Mouse (Mus musculus) neural tube, embryonic 12.5 days (tissue): Measurements from ENCODE around the gene Mex3a. TPM values are rescaled to one million over a fixed set of nuclear protein-coding genes. Genes with fewer than 3 reads are reported as not detected.
A peak's percentile ranks its signal among the peaks of the same experiment; 100 is the strongest.
"Not testable (repeated sequence)": the region's sequence is repeated elsewhere in the genome, so short reads cannot be mapped to it uniquely, and the experiment has no call there.

Source experiments
- ATAC-seq: fragments of 200-750 bp; cut with Nextera tagmentation; 2 replicates; pipeline ENCODE4 v1.8.0; 2017; ENCODE audit warnings: low read depth, mild to moderate bottlenecking, moderate TSS enrichment, moderate library complexity; ENCODE audit not compliant: low FRiP score
- H3K27ac ChIP-seq: fragments of 300-500 bp; sonication (generic); 2 replicates; pipeline ENCODE4 v1.5.1; 2016
- H3K27me3 ChIP-seq: fragments of 300-500 bp; sonication (generic); replicated peaks from 2 replicates; pipeline ENCODE4 v1.6.1; 2016; ENCODE audit warnings: mild to moderate bottlenecking
- H3K36me3 ChIP-seq: fragments of 300-500 bp; sonication (generic); 2 replicates; pipeline ENCODE4 v1.6.1; 2016; ENCODE audit warnings: mild to moderate bottlenecking
- H3K4me1 ChIP-seq: fragments of 300-500 bp; sonication (generic); 2 replicates; pipeline ENCODE4 v1.6.1; 2016
- H3K4me2 ChIP-seq: fragments of 300-500 bp; sonication (generic); replicated peaks from 2 replicates; pipeline ENCODE4 v1.6.1; 2016; ENCODE audit warnings: mild to moderate bottlenecking
- H3K4me3 ChIP-seq: fragments of 300-500 bp; sonication (generic); 2 replicates; pipeline ENCODE4 v1.5.1; 2016
- H3K9ac ChIP-seq: fragments of 300-500 bp; sonication (generic); 2 replicates; pipeline ENCODE4 v1.6.1; 2016; ENCODE audit warnings: mild to moderate bottlenecking
- H3K9me3 ChIP-seq: fragments of 300-500 bp; sonication (generic); 2 replicates; pipeline ENCODE4 v1.6.1; 2016; ENCODE audit warnings: mild to moderate bottlenecking
- WGBS: fragments of 180-500 bp; shearing (Covaris S2); methylation state at CpG from one replicate; pipeline ENCODE4 v1.1.7; 2016; 5-methylcytosine and 5-hydroxymethylcytosine counted together
- polyA plus RNA-seq: library from polyadenylated mRNA; unstranded; fragments of >200 nt; fragmentation: Nextera tagmentation; extraction: Ambion mirVana; gene quantifications from 2 replicates; pipeline ENCODE4 v1.2.1, GENCODE M21; 2016

The Mex3a gene
- polyA plus RNA-seq, 1 experiment from 2014 or later: 43.3 TPM

- H3K4me3 ChIP-seq: no peak overlapping the region
- no peaks in the 10 kb centered on the region for H3K4me1 ChIP-seq
- WGBS: 95% methylated on average over 10 of the region's 10 CpGs
- H3K4me2 ChIP-seq: no peak overlapping the region
- H3K27me3 ChIP-seq: no peaks in the 10 kb centered on the region
- ATAC-seq: no peak
- no peaks in the 10 kb centered on the region for H3K9me3 ChIP-seq
- H3K27ac ChIP-seq: no peak overlapping the region
- H3K36me3 ChIP-seq: peaks cover 53% of the 10 kb centered on the region
- no peak overlapping the region for H3K9ac ChIP-seq
Observed at GRCm38 (mm10) chr3:88570341-88570740, 38.1 kb downstream of the Mex3a start.

DNA sequence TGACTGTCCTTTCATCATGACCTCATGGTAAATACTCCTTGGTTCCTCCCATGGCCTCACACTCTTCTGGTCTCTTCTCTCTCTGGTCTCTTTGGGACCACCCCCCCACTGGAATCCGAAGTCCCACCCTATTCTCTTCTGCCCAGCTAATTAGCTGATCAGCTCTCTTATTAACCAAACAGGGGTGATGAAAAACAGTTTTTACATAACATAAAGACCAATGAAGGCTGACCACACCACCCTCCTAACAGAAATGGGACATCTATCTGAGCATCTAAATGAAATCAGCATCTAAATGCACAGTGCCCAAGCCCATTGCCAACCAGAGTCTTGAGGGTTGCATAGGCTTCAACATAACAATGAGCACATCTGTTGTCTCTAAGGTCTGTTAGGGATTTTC is 39.7 kb downstream of the Mex3a start:
- Histone ChIP-seq H3K9ac (no peak overlapping the region), H3K9me3 (no peaks in the 10 kb centered on the region), H3K4me2 (no peak overlapping the region), H3K36me3 (peaks cover 38% of the 10 kb centered on the region), H3K27me3 (no peaks in the 10 kb centered on the region), H3K4me3 (no peak overlapping the region), H3K27ac (no peak overlapping the region), H3K4me1 (no peaks in the 10 kb centered on the region)
- ATAC-seq: no peak
- WGBS: 76% methylated on average over 1 of the region's 1 CpGs

- H3K4me1 ChIP-seq: no peaks in the 10 kb centered on the region
- no peak overlapping the region for H3K27ac ChIP-seq
- peaks cover 28% of the 10 kb centered on the region for H3K36me3 ChIP-seq
- no peaks in the 10 kb centered on the region for H3K27me3 ChIP-seq
- no peak overlapping the region for H3K4me2 ChIP-seq
- 70% methylated on average over 2 of the region's 2 CpGs for WGBS
- no peak overlapping the region for H3K4me3 ChIP-seq
- no peak for ATAC-seq
- no peak overlapping the region for H3K9ac ChIP-seq
- no peaks in the 10 kb centered on the region for H3K9me3 ChIP-seq
Observed at GRCm38 (mm10) chr3:88572835-88573234, 40.6 kb downstream of the Mex3a start.

DNA sequence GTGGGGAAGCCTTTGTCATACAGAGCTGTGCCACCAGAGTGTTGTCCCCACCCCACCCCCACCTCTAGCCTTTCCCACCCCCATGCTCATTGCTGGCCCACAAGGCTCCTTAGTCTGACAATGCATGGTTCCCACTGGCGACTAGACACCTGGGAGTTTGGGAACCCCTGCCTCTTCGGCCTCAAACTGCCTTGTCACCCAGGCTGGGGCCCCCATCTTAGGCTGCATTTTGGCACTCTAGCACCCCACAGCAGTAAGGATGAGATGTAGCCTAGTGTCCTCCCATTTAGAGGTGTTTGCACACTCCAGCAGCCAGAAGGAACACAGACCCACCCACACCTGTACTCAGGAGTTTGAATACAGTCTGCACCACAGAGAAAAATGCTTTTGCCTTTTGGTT is 41.6 kb downstream of the Mex3a start:
- no peak for ATAC-seq
- no peak overlapping the region for H3K9ac ChIP-seq
- H3K4me2 ChIP-seq: no peak overlapping the region
- no peak overlapping the region for H3K4me3 ChIP-seq
- 82% methylated on average over 2 of the region's 2 CpGs for WGBS
- H3K27ac ChIP-seq: no peak overlapping the region
- peaks cover 18% of the 10 kb centered on the region for H3K36me3 ChIP-seq
- H3K27me3 ChIP-seq: no peaks in the 10 kb centered on the region
- H3K9me3 ChIP-seq: no peaks in the 10 kb centered on the region
- no peaks in the 10 kb centered on the region for H3K4me1 ChIP-seq

DNA sequence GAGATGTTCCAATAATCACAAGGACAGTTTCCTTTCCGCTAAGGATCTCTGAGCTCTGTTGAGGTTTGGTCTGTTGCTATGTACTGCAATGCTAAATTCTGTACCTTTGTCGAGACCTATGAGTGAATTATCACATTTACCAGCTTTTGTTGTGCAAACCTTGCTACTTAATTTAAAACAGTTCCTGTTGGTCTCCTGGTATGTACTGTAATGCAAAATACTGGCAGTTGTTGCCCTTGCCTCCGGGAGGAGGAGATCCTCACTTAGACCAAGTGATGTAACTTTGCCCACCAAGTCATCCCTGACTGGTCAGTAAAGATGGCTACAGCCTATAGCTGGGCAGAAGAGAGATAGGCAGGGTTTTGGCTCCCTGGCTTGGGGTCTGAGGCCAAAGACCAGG is 43.3 kb downstream of the Mex3a start, which contains the start of gene Ssr2:
Gene Ssr2, plus strand, starts transcription at position 337 of the 400 bp plus-strand sequence.
- WGBS: 82% methylated on average over 3 of the region's 3 CpGs
- Histone ChIP-seq H3K4me1 (peaks cover 7% of the 10 kb centered on the region), H3K9me3 (no peaks in the 10 kb centered on the region), H3K4me2 (no peak within 1 kb of the TSS), H3K36me3 (peaks cover 1% of the 10 kb centered on the region; the same call in 1 of the 2 replicates), H3K27ac (no peak within 1 kb of the TSS), H3K4me3 (no peak within 1 kb of the TSS), H3K27me3 (no peaks in the 10 kb centered on the region), H3K9ac (no peak within 1 kb of the TSS)
- no peak for ATAC-seq

DNA sequence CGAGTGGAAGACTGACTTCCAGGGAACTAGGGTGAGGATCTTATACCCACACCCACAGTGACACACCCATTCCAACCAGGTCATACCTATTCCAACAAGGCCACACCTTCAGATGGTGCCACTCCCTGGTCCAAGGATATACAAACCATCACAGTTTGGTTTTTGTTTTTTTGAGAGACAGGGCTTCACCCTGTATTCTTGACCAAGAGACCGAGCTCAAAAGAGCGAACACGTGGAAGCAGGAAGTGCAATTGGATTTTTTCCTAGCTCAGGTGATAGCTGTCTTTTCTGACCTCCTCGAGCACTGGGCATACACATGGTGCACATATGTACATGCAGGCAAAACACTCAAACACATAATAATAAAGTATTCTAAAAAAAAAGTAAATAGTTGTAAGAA is 45.7 kb downstream of the Mex3a start:
- Histone ChIP-seq H3K4me1 (peaks cover 12% of the 10 kb centered on the region), H3K36me3 (peaks cover 14% of the 10 kb centered on the region)
- H3K27me3 ChIP-seq, H3K4me2 ChIP-seq, H3K9ac ChIP-seq, ATAC-seq, H3K27ac ChIP-seq, H3K4me3 ChIP-seq, H3K9me3 ChIP-seq: not testable (repeated sequence)
- 84% methylated on average over 5 of the region's 5 CpGs for WGBS

GRCm38 (mm10) chr3:88578498-88579424 is 46.6 kb downstream of the Mex3a start:
- Histone ChIP-seq H3K9ac (no peak overlapping the region), H3K27me3 (no peaks in the 10 kb centered on the region), H3K27ac (no peak overlapping the region), H3K4me2 (peak overlapping the region; percentile 95), H3K9me3 (no peaks in the 10 kb centered on the region), H3K36me3 (peaks cover 23% of the 10 kb centered on the region), H3K4me1 (peaks cover 12% of the 10 kb centered on the region), H3K4me3 (peak overlapping the region; percentile 97)
- peak; percentile 41; the same call in 1 of the 2 replicates for ATAC-seq
- 53% methylated on average over 8 of the region's 8 CpGs for WGBS

DNA sequence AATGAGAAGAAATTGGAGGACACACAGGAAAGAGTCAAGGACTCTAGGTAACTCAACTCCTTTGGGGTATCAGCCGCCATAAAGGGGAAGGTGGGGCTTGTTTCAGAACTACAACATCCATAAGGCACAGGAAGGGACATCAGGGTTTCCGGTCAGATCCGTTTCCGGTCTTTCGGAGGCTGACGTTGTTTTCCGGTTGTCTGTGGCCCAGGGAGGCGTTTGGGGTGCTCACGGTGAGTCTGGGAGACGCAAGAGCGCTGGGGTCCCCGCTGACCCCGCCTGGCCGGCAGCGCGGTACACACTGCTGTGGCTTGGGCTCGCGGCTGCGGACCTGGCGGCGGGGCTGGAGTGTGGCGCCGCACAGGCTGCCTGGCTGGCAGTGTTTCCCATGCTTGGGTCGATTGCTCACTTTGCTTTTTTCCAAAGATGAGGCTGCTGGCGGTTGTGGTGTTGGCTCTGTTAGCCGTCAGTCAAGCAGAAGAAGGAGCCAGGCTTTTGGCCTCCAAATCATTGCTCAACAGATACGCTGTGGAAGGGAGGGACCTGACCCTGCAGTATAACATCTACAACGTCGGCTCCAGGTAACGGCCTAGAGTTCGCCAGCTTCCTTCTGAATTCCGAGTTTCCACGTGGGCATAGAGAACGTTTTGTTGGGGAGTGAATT is 47.4 kb downstream of the Mex3a start:
- Histone ChIP-seq H3K27me3 (no peaks in the 10 kb centered on the region), H3K4me1 (peaks cover 12% of the 10 kb centered on the region), H3K9ac (peak overlapping the region; percentile 85), H3K4me3 (peak overlapping the region; percentile 97), H3K27ac (no peak overlapping the region), H3K9me3 (no peaks in the 10 kb centered on the region), H3K4me2 (peak overlapping the region; percentile 95), H3K36me3 (peaks cover 30% of the 10 kb centered on the region)
- WGBS: under 1% methylated on average over 34 of the region's 34 CpGs
- peak; percentile 85 for ATAC-seq

DNA sequence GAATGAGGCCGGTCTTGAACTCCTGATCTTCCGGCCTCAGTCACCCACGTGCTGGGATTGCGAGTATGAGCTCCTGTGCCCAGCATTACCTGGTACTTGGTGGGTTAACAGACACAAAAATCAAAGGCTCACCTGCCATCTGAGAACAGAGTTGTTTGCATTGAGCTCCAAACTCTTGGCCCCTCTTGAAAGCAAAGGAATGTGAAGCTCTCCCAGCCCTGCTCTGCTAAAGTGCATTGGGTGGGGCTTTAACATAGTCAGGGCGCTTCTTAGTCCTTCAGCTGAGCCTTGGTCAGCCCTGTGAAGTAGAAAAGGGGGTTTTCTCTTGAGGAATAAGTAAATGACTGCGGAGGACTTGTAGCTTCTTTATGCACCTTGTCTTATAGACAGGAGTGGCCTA is 53.6 kb downstream of the Mex3a start:
- Histone ChIP-seq H3K4me3 (no peak overlapping the region), H3K4me1 (0 out of 2 replicates have a peak, but pooled peaks cover 4% of the 10 kb centered on the region), H3K9me3 (no peaks in the 10 kb centered on the region), H3K4me2 (no peak overlapping the region), H3K27me3 (no peaks in the 10 kb centered on the region), H3K27ac (no peak overlapping the region), H3K36me3 (peaks cover 60% of the 10 kb centered on the region), H3K9ac (no peak overlapping the region)
- WGBS: 96% methylated on average over 6 of the region's 6 CpGs
- ATAC-seq: no peak

DNA sequence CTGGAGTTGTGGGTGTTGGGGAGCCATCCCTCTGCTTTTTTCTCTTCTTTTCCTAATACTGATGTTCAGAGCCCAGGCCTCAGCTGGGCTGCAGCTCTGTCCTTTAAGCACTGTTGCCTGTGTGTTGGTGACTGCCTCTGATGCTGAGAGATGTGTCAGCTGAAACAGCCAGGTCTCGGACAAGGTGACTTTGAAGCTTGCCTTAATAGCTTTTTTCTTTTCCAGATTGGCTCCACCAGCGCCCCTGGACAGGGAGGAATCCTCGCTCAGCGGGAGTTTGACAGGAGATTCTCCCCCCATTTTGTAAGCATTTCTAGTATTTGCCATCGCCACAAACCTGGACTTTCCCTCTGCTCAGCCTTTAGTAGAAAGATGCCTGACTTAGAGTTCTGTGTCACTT is 54.4 kb downstream of the Mex3a start:
- Histone ChIP-seq H3K36me3 (peaks cover 57% of the 10 kb centered on the region), H3K4me2 (no peak overlapping the region), H3K27ac (no peak overlapping the region), H3K9me3 (no peaks in the 10 kb centered on the region), H3K4me1 (no peaks in the 10 kb centered on the region), H3K4me3 (no peak overlapping the region), H3K27me3 (no peaks in the 10 kb centered on the region), H3K9ac (no peak overlapping the region)
- 94% methylated on average over 5 of the region's 5 CpGs for WGBS
- no peak for ATAC-seq

DNA sequence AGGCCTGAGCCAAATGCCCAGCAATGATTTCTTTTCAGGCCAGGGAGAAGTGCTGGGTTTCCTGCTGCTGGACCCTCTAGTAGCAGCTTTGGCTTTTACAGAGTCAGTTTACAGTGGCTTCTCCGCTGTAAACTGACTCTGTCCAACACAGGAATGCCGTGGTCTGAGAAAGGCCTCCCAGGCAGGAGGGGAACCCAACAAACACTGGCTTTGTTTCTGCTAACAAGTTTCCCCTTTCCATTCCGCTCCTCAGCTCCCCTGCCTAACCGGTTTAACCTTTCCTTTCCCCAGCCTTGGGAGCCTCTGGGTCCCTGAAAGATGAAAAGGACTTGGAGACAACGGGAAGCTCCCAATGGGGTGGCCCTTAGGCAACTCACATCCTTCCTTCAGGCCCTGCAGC is 58.1 kb downstream of the Mex3a start:
- no peaks in the 10 kb centered on the region for H3K27me3 ChIP-seq
- H3K36me3 ChIP-seq: peaks cover 33% of the 10 kb centered on the region
- H3K9ac ChIP-seq: no peak overlapping the region
- no peaks in the 10 kb centered on the region for H3K9me3 ChIP-seq
- WGBS: 31% methylated on average over 5 of the region's 5 CpGs
- no peaks in the 10 kb centered on the region for H3K4me1 ChIP-seq
- no peak overlapping the region for H3K4me2 ChIP-seq
- no peak for ATAC-seq
- no peak overlapping the region for H3K4me3 ChIP-seq
- no peak overlapping the region for H3K27ac ChIP-seq
